Mouse (Mus musculus) kidney, adult 2 months (tissue): ENCODE results near the gene Cic.

Experiments
- CTCF ChIP-seq: fragments of 200-500 bp; conservative IDR thresholded peaks from 2 replicates; pipeline ENCODE4 v1.5.1; 2011; ENCODE audit warnings: low read depth, mild to moderate bottlenecking, control low read depth, low read length, moderate library complexity, mixed read lengths; ENCODE audit not compliant: insufficient read depth, insufficient read length
- POLR2A ChIP-seq: fragments of 200-500 bp; IDR thresholded peaks from one replicate; pipeline ENCODE4 v1.6.1; 2011; ENCODE audit warnings: low read depth, low read length, control low read depth

DNA sequence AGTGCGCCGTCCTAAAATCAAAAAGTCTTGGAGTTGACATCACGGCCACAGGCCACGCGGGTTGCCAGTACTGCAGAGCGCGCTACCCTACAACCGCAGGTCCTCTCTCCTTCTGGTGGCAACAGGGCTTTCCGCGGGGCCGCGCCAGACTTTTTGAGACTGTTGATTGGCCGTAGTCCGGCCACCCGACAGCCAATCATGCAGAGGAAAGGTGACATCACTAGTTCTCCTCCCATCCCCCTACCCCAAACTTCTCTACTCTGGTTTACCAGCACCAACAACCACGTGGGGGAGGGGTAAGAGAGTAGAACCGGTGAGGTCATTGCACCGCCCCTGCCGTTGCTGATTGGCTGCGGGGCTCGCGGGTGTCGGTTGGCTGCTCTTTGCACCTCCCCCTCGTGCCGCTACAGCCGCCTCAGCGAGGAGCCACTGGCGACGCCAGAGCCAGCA, at the start of gene Cic:
- TF ChIP-seq CTCF = no peak
- no peak for TF ChIP-seq POLR2A
